ENCODE assay signal across 18 mouse cellular contexts in genomic region chr1:139153493-139153892, GRCm38 (mm10).
A peak's percentile ranks its signal among the peaks of the same experiment; 100 is the strongest.
DNase-seq lines count a peak whose midpoint lies in the region; ATAC-seq and TF ChIP-seq lines count a peak whose summit lies in the region.
"Had no signal": no experiment of that assay in that cellular context is flagged by ENCODE, and none has a peak within 500 bp of the region (broad histone marks: within the 10 kb centered on the region; RNA-seq: fewer than 3 reads in every experiment).

No protein-coding gene starts in this region.

- ATAC-seq in hindbrain, embryonic 13.5 days (ENCODE audit: low FRiP score): no peak
- ATAC-seq in hindbrain, postnatal 0 days: no peak
- 0 out of 2 replicates have a peak, but pooled peaks have one; percentile 61 for ATAC-seq in midbrain, embryonic 16.5 days
- ATAC-seq: activated CD4-positive, CD25-positive, alpha-beta regulatory T cell, adult 4 months; intestine, postnatal 0 days; lung, postnatal 0 days had no signal

- no peaks in the 10 kb centered on the region for H3K9me3 ChIP-seq in hindbrain, embryonic 13.5 days
- H3K9me3 ChIP-seq in hindbrain, embryonic 10.5 days: peaks cover 3% of the 10 kb centered on the region; the same call in 1 of the 2 replicates
- H3K9me3 ChIP-seq in hindbrain, postnatal 0 days (ENCODE audit: low read length): no peaks in the 10 kb centered on the region
- H3K9me3 ChIP-seq in midbrain, embryonic 16.5 days (replicated peaks; ENCODE audit: control insufficient read depth, low read length, poor library complexity, severe bottlenecking): no peaks in the 10 kb centered on the region
- H3K9me3 ChIP-seq: G1E; limb, embryonic 15.5 days; neural tube, embryonic 13.5 days had no signal

- TF ChIP-seq CTCF in hindbrain, postnatal 0 days (IDR thresholded peaks at IDR 0.05; ENCODE audit: low read depth): no peak

- no peak overlapping the region for H3K4me2 ChIP-seq in hindbrain, embryonic 13.5 days
- no peak overlapping the region for H3K4me2 ChIP-seq in hindbrain, postnatal 0 days (ENCODE audit: low read depth, low read length)
- H3K4me2 ChIP-seq in midbrain, embryonic 16.5 days (ENCODE audit: low read length): no peak overlapping the region
- H3K4me2 ChIP-seq: limb, embryonic 15.5 days; neural tube, embryonic 13.5 days had no signal

- H3K4me1 ChIP-seq in hindbrain, embryonic 13.5 days (replicated peaks): peaks cover 7% of the 10 kb centered on the region
- no peaks in the 10 kb centered on the region for H3K4me1 ChIP-seq in hindbrain, embryonic 10.5 days (replicated peaks)
- H3K4me1 ChIP-seq in hindbrain, postnatal 0 days (ENCODE audit: insufficient read depth, low read length): no peaks in the 10 kb centered on the region
- peaks cover 3% of the 10 kb centered on the region; the same call in 1 of the 2 replicates for H3K4me1 ChIP-seq in midbrain, embryonic 16.5 days (ENCODE audit: control insufficient read depth, insufficient read depth, low read length)
- H3K4me1 ChIP-seq: limb, embryonic 15.5 days; neural tube, embryonic 13.5 days had no signal

- no peaks in the 10 kb centered on the region for H3K36me3 ChIP-seq in hindbrain, embryonic 13.5 days
- no peaks in the 10 kb centered on the region for H3K36me3 ChIP-seq in hindbrain, embryonic 10.5 days
- H3K36me3 ChIP-seq in hindbrain, postnatal 0 days (ENCODE audit: insufficient read depth, low read length): no peaks in the 10 kb centered on the region
- H3K36me3 ChIP-seq in midbrain, embryonic 16.5 days (ENCODE audit: control insufficient read depth, insufficient read depth, low read length): no peaks in the 10 kb centered on the region
- H3K36me3 ChIP-seq: limb, embryonic 15.5 days; neural tube, embryonic 13.5 days had no signal

- H3K27me3 ChIP-seq in hindbrain, embryonic 13.5 days: no peaks in the 10 kb centered on the region
- no peaks in the 10 kb centered on the region for H3K27me3 ChIP-seq in hindbrain, embryonic 10.5 days (ENCODE audit: insufficient read depth, poor library complexity, severe bottlenecking)
- H3K27me3 ChIP-seq in hindbrain, postnatal 0 days (ENCODE audit: insufficient read depth, low read length): no peaks in the 10 kb centered on the region
- H3K27me3 ChIP-seq in midbrain, embryonic 16.5 days (ENCODE audit: control insufficient read depth, insufficient read depth, low read depth, low read length): no peaks in the 10 kb centered on the region
- H3K27me3 ChIP-seq: limb, embryonic 15.5 days; neural tube, embryonic 13.5 days had no signal

- H3K4me3 ChIP-seq in hindbrain, embryonic 13.5 days: no peak overlapping the region
- H3K4me3 ChIP-seq in hindbrain, embryonic 10.5 days: no peak overlapping the region
- no peak overlapping the region for H3K4me3 ChIP-seq in hindbrain, postnatal 0 days (ENCODE audit: low read length)
- no peak overlapping the region for H3K4me3 ChIP-seq in midbrain, embryonic 16.5 days (ENCODE audit: low read depth, low read length)
- H3K4me3 ChIP-seq: limb, embryonic 15.5 days; neural tube, embryonic 13.5 days had no signal

- 38% methylated on average over 6 of the region's 6 CpGs for WGBS in hindbrain, embryonic 13.5 days
- WGBS in hindbrain, embryonic 10.5 days: 69% methylated on average over 6 of the region's 6 CpGs
- 27% methylated on average over 6 of the region's 6 CpGs for WGBS in hindbrain, postnatal 0 days
- WGBS in midbrain, embryonic 16.5 days: 24% methylated on average over 6 of the region's 6 CpGs

- H3K9ac ChIP-seq in hindbrain, embryonic 13.5 days: no peak overlapping the region
- H3K9ac ChIP-seq in hindbrain, postnatal 0 days (replicated peaks; ENCODE audit: low read length): no peak overlapping the region
- H3K9ac ChIP-seq in midbrain, embryonic 16.5 days (ENCODE audit: low read depth, low read length): no peak overlapping the region
- H3K9ac ChIP-seq: limb, embryonic 15.5 days; neural tube, embryonic 13.5 days had no signal

- DNase-seq in hindbrain, embryonic 10.5 days (ENCODE audit: low spot score): no peak
- DNase-seq in hindbrain, postnatal 0 days (ENCODE audit: low spot score): peak; percentile 18
- no peak for DNase-seq in right cerebral cortex, postnatal 4 days
- no peak for DNase-seq in kidney, postnatal 10 days
- DNase-seq in gastrocnemius, postnatal 10 days: no peak
- DNase-seq: adrenal gland, postnatal 10 days; cerebellum, adult 18-20 months; cerebellum, postnatal 25 days; embryo, embryonic 11 days had no signal

- peak overlapping the region; percentile 35; the same call in 1 of the 2 replicates for H3K27ac ChIP-seq in hindbrain, embryonic 13.5 days
- H3K27ac ChIP-seq in hindbrain, embryonic 10.5 days: no peak overlapping the region
- H3K27ac ChIP-seq in hindbrain, postnatal 0 days: no peak overlapping the region
- peak overlapping the region; percentile 52; the same call in 1 of the 2 replicates for H3K27ac ChIP-seq in midbrain, embryonic 16.5 days (ENCODE audit: low read length)
- H3K27ac ChIP-seq: limb, embryonic 15.5 days; neural tube, embryonic 13.5 days; stomach, postnatal 0 days had no signal

Comparison
In these comparisons a context has a peak if more than half of its experiments do, and no peak if none do; other contexts are left out.
1. H3K27ac ChIP-seq: peak in hindbrain, embryonic 13.5 days (single experiment) and midbrain, embryonic 16.5 days (single experiment); none in hindbrain, embryonic 10.5 days (single experiment) and hindbrain, postnatal 0 days (single experiment).